23 mouse cellular contexts compared by ENCODE assay signal in genomic region chr14:99280399-99280798, GRCm38 (mm10). TPM values are rescaled to one million over a fixed set of nuclear protein-coding genes. Genes with fewer than 3 reads are reported as not detected.
A peak's percentile ranks its signal among the peaks of the same experiment; 100 is the strongest.
DNase-seq lines count a peak whose midpoint lies in the region; ATAC-seq and TF ChIP-seq lines count a peak whose summit lies in the region.
"Had no signal": no experiment of that assay in that cellular context is flagged by ENCODE, and none has a peak within 500 bp of the region (broad histone marks: within the 10 kb centered on the region; RNA-seq: fewer than 3 reads in every experiment).

No protein-coding gene starts in this region.

- no peaks in the 10 kb centered on the region for H3K4me1 ChIP-seq in intestine, embryonic 14.5 days (replicated peaks; ENCODE audit: control insufficient read depth, insufficient read depth, low read length)
- no peaks in the 10 kb centered on the region for H3K4me1 ChIP-seq in intestine, embryonic 15.5 days (replicated peaks)
- 0 out of 2 replicates have a peak, but pooled peaks cover 6% of the 10 kb centered on the region for H3K4me1 ChIP-seq in intestine, postnatal 0 days (replicated peaks; ENCODE audit: control insufficient read depth, insufficient read depth, low read length)
- peaks cover 18% of the 10 kb centered on the region for H3K4me1 ChIP-seq in limb, embryonic 10.5 days
- H3K4me1 ChIP-seq: embryonic facial prominence, embryonic 12.5 days had no signal

- no peaks in the 10 kb centered on the region for H3K9me3 ChIP-seq in intestine, embryonic 14.5 days (ENCODE audit: control insufficient read depth, low read length)
- H3K9me3 ChIP-seq in intestine, embryonic 15.5 days: no peaks in the 10 kb centered on the region
- H3K9me3 ChIP-seq in intestine, postnatal 0 days (ENCODE audit: control insufficient read depth): no peaks in the 10 kb centered on the region
- H3K9me3 ChIP-seq in limb, embryonic 10.5 days (replicated peaks): no peaks in the 10 kb centered on the region
- H3K9me3 ChIP-seq: embryonic facial prominence, embryonic 10.5 days; embryonic facial prominence, embryonic 12.5 days; forebrain, embryonic 13.5 days; forebrain, embryonic 15.5 days had no signal

- WGBS in intestine, embryonic 14.5 days: 69% methylated on average over 5 of the region's 5 CpGs
- WGBS in intestine, embryonic 15.5 days: 62% methylated on average over 5 of the region's 5 CpGs
- 39% methylated on average over 5 of the region's 5 CpGs for WGBS in intestine, postnatal 0 days
- 84% methylated on average over 5 of the region's 5 CpGs for WGBS in limb, embryonic 10.5 days

- peak overlapping the region; percentile 55; the same call in 1 of the 2 replicates for H3K27ac ChIP-seq in intestine, embryonic 14.5 days (ENCODE audit: low read depth)
- peak overlapping the region; percentile 67 for H3K27ac ChIP-seq in intestine, embryonic 15.5 days
- H3K27ac ChIP-seq in intestine, postnatal 0 days (ENCODE audit: low read depth, low read length): peak overlapping the region; percentile 85
- no peak overlapping the region for H3K27ac ChIP-seq in limb, embryonic 10.5 days
- H3K27ac ChIP-seq: embryonic facial prominence, embryonic 10.5 days; embryonic facial prominence, embryonic 12.5 days; forebrain, embryonic 13.5 days; forebrain, embryonic 15.5 days had no signal

- TF ChIP-seq CTCF in intestine, postnatal 0 days (IDR thresholded peaks at IDR 0.05; ENCODE audit: low read depth): no peak

- H3K9ac ChIP-seq in intestine, embryonic 14.5 days (ENCODE audit: low read length): no peak overlapping the region
- H3K9ac ChIP-seq in intestine, embryonic 15.5 days: no peak overlapping the region
- no peak overlapping the region for H3K9ac ChIP-seq in intestine, postnatal 0 days (ENCODE audit: low read depth, low read length)
- H3K9ac ChIP-seq: embryonic facial prominence, embryonic 12.5 days; forebrain, embryonic 13.5 days; forebrain, embryonic 15.5 days had no signal

- no peak overlapping the region for H3K4me2 ChIP-seq in intestine, embryonic 14.5 days (ENCODE audit: low read length)
- H3K4me2 ChIP-seq in intestine, embryonic 15.5 days (replicated peaks): peak overlapping the region; percentile 18
- H3K4me2 ChIP-seq in intestine, postnatal 0 days (replicated peaks; ENCODE audit: low read depth): peak overlapping the region; percentile 60
- H3K4me2 ChIP-seq: embryonic facial prominence, embryonic 12.5 days; forebrain, embryonic 13.5 days; forebrain, embryonic 15.5 days had no signal

- DNase-seq in intestine, embryonic 14.5 days (ENCODE audit: low spot score): peak; percentile 54
- DNase-seq in yolk sac, embryonic 10.5 days (ENCODE audit: low spot score): peak; percentile 33
- no peak for DNase-seq in lung, postnatal 25 days (ENCODE audit: low spot score)
- no peak for DNase-seq in limb, embryonic 10.5 days (ENCODE audit: low spot score)
- no peak for DNase-seq in spleen, adult 18-20 months
- DNase-seq: adrenal gland, adult 8-10 months; adrenal gland, postnatal 14 days; adrenal gland, postnatal 36 days; cerebellum, adult 11-12 months; cerebellum, adult 2 months; cerebellum, adult 9-10 months; cerebellum, postnatal 10 days; cerebellum, postnatal 25 days had no signal

- H3K4me3 ChIP-seq in intestine, embryonic 14.5 days (ENCODE audit: low read depth, low read length): no peak overlapping the region
- no peak overlapping the region for H3K4me3 ChIP-seq in intestine, embryonic 15.5 days (replicated peaks)
- H3K4me3 ChIP-seq in intestine, postnatal 0 days (ENCODE audit: low read depth, low read length): peak overlapping the region; percentile 14; the same call in 1 of the 2 replicates
- no peak overlapping the region for H3K4me3 ChIP-seq in limb, embryonic 10.5 days
- H3K4me3 ChIP-seq: embryonic facial prominence, embryonic 10.5 days; embryonic facial prominence, embryonic 12.5 days; forebrain, embryonic 13.5 days; forebrain, embryonic 15.5 days had no signal

- H3K27me3 ChIP-seq in intestine, embryonic 14.5 days (replicated peaks; ENCODE audit: control insufficient read depth, insufficient read depth, low read length): no peaks in the 10 kb centered on the region
- H3K27me3 ChIP-seq in intestine, embryonic 15.5 days (replicated peaks): no peaks in the 10 kb centered on the region
- H3K27me3 ChIP-seq in intestine, postnatal 0 days (replicated peaks; ENCODE audit: control insufficient read depth, insufficient read depth, low read length): no peaks in the 10 kb centered on the region
- peaks cover 8% of the 10 kb centered on the region for H3K27me3 ChIP-seq in limb, embryonic 10.5 days (ENCODE audit: low read depth, poor library complexity, severe bottlenecking)
- H3K27me3 ChIP-seq: CH12.LX; embryonic facial prominence, embryonic 12.5 days; forebrain, embryonic 13.5 days; forebrain, embryonic 15.5 days; Patski had no signal

- no peaks in the 10 kb centered on the region for H3K36me3 ChIP-seq in intestine, embryonic 14.5 days (ENCODE audit: control insufficient read depth, insufficient read depth, low read length)
- no peaks in the 10 kb centered on the region for H3K36me3 ChIP-seq in intestine, embryonic 15.5 days
- H3K36me3 ChIP-seq in intestine, postnatal 0 days (ENCODE audit: control insufficient read depth, insufficient read depth): no peaks in the 10 kb centered on the region
- H3K36me3 ChIP-seq in limb, embryonic 10.5 days: no peaks in the 10 kb centered on the region
- H3K36me3 ChIP-seq: embryonic facial prominence, embryonic 10.5 days; embryonic facial prominence, embryonic 12.5 days; forebrain, embryonic 15.5 days; G1E had no signal

- ATAC-seq in intestine, embryonic 14.5 days (replicated peaks; ENCODE audit: low FRiP score, low TSS enrichment, low read depth): peak; percentile 21; the same call in 1 of the 2 replicates
- peak; percentile 79 for ATAC-seq in intestine, embryonic 15.5 days
- ATAC-seq in intestine, postnatal 0 days: peak; percentile 70
- ATAC-seq: activated CD4-positive, CD25-positive, alpha-beta regulatory T cell, adult 4 months; forebrain, embryonic 13.5 days; forebrain, embryonic 15.5 days; Patski had no signal

RNA-seq across cellular contexts. Expression of gene Klf5, which starts 18.1 kb away (rescaled TPM):
- polyA plus RNA-seq in intestine, embryonic 14.5 days (2014; fragmentation: Nextera tagmentation; extraction: Ambion mirVana): 82.6 and 93.4 TPM in 2 replicates
- 95.8 and 112 TPM in 2 replicates for polyA plus RNA-seq in intestine, embryonic 15.5 days (2015; fragmentation: Nextera tagmentation; extraction: Ambion mirVana)
- 87.6 and 93.7 TPM in 2 replicates for polyA plus RNA-seq in intestine, postnatal 0 days (2015; fragmentation: Nextera tagmentation; extraction: Ambion mirVana)
- 1.6 and 2.2 TPM in 2 replicates for polyA plus RNA-seq in limb, embryonic 10.5 days (2016; fragmentation: Nextera tagmentation; extraction: Ambion mirVana)
- polyA plus RNA-seq: activated CD4-positive, CD25-positive, alpha-beta regulatory T cell, adult 4 months; G1E had no signal

Comparison
In these comparisons a context has a peak if more than half of its experiments do, and no peak if none do; other contexts are left out.
1. ATAC-seq: peak in every context shown above with its lines; median percentile 79 in intestine, embryonic 15.5 days; 70 in intestine, postnatal 0 days; 21 in intestine, embryonic 14.5 days.
2. DNase-seq: peak in intestine, embryonic 14.5 days (single experiment) and yolk sac, embryonic 10.5 days (single experiment); none in lung, postnatal 25 days (single experiment), limb, embryonic 10.5 days (single experiment) and spleen, adult 18-20 months (0 of 2).
3. RNA of gene Klf5, which starts 18.1 kb away (polyA plus RNA-seq): 95.8 to 112 TPM in intestine, embryonic 15.5 days, 82.6 to 93.4 TPM in intestine, embryonic 14.5 days and 87.6 to 93.7 TPM in intestine, postnatal 0 days; 1.6 to 2.2 TPM in limb, embryonic 10.5 days; every median in the first group is over 10 times any median in the second.